Mouse (Mus musculus) cerebellum, postnatal 25 days (tissue): ENCODE data around the gene Prkg1.
"Not testable (repeated sequence)": the region's sequence is repeated elsewhere in the genome, so short reads cannot be mapped to it uniquely, and the experiment has no call there.

Experiments used
- DNase-seq, 2 experiments: peaks; one replicate each; pipeline ENCODE4 v3.0.0; 2021; ENCODE audit warnings: mixed read lengths in 2 of 2

The Prkg1 gene

DNA sequence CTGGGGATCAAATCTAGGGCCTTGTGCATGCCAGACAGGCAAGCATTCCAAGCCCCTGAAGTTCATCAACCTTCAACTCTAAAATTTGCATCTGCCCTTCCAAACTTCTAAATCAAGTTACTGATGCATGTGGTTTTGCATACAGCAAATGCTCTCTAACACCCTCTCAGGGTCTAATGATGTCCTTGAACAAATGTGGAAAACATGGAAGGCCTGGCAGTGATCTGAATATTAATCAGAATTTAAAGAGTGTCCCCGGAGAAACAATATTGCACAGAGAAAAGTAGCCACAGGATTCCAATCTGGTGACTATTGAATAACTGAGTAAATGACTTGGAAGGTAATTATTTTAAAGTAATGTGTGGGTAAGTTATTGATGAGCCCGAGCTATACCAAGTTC lies 481.2 kb downstream of the Prkg1 start:
- no peak for DNase-seq

DNA sequence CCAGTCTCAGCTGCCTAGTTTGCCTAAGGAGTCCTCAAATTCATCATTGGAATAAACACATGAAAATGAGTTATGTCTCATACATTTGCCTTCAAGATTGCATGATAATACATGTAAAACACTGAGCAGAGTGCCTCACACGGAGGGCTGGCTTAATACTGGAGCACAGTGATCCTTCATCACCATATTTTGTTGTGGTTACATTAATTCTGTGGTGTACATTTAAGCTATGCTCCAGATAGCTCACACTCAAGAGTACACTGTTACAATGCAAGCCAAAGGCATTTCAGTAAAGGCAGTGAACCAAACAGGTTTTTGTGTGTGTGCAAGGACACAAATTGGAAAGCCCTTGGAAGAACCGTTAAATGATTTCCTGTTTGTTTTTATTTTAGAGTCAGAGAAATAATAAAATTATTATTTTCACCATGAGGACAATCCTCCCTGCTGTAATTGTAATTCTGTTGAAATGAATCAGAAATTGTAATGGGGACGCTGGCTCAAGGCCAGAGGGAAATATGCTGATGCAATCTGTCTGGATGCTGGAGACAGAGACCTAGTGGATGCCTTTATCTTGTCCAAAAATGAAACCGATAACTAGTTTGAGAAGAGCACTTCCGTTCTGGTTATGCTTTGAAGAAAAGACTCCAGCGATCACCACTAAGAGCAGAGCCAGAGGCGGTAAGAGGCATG lies 484.9 kb downstream of the Prkg1 start:
- DNase-seq, result peak; percentile 15 to 57

DNA sequence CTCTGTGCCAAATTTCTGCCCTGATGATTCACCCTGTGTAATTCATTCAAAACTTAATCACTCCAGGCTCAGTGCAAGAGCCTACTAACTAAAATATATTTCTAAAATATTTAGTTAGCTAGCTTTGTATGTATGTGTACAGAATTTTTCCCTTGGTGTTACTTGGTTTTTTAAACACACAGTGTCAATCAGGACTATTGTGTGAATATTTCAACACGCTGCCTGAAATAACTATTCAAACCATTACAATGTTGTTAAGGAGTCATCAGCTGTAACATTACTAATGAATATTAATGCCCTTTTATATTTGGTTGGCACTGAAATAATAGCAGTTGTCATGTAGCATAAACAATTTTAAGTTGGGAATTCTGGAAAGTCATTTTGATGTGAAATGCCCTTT lies 502.4 kb downstream of the Prkg1 start:
- DNase-seq, result no peak

DNA sequence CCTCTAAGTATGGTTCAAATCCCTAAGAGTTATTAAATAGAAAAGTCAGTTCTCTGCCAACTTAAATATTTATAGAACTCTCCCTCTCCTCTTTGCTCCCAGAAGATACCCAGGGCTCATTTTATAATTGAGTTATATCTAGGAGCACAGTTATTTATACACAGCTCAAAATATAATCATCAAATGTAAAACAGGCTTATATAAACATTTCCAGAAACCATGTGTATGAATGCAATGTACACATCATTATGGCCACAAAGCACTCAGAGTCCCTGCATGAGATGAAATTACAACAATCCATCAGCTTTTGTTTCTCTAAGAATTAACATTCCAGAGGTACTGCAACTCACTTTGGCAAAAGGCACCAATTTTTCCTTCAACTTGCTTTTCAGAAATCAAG lies 504.3 kb downstream of the Prkg1 start:
- DNase-seq, result no peak

- no peak for DNase-seq
Measured at GRCm38 (mm10) chr19:31255780-31256179, 509.1 kb downstream of the Prkg1 start.

DNA sequence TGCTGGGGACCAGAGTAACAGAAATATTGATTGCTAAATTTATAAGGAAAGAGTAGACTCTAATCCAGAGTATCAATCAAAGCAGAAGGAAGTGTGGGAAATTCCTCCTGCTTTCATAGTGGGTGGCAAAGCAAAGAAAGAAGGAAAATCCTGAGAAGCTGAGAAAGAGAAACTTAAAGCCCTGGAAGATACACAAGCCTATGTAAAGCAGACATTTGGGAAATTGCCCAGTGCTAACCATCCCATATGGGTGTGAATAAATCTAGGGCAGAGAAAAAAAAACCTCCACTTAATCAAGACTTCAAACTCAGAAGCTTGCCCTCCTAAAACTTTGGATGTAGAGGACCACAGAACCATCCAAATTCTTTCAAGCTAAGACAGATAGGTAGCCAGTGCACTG lies 532.4 kb downstream of the Prkg1 start:
- DNase-seq, result no peak

DNA sequence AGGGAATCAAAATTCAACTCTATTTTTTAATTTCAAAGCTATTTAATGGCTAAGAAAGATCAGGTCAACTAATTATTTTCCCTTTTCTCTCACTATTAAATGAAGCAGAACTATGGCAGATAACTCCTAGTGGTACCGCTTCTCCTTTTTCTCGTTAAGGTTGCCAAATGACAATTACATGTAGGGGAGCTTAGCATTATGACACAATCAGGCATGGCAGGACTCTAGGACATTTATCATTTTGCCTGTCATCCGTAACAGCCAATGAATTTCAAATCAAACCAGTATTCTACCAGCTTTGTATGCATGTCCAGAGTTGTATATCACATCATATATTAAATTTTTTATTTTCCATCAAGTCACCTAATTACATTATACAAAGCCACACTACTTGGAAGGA lies 536.4 kb downstream of the Prkg1 start:
- DNase-seq, result no peak

DNA sequence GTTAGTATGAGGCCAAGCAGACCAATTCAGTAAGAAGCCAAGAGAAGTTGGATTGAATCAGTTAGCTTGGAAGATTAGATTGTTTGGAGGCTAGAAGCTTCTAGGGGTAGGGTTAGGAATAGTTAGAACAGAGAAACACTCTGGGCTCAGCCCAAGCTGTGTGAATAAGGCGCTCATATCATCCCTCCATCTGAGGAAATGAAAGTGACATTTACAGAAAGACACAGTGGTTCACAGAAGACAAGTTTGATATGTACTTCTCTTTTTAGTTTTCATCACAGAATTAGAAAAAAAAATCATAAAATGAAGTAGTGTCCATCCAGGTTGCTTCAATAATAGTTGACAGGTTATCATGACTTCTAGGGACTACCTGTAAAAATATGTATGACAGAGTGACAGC lies 541.4 kb downstream of the Prkg1 start:
- DNase-seq, result no peak

GRCm38 (mm10) chr19:31219261-31219660 lies 545.6 kb downstream of the Prkg1 start:
- DNase-seq, result not testable (repeated sequence)

DNA sequence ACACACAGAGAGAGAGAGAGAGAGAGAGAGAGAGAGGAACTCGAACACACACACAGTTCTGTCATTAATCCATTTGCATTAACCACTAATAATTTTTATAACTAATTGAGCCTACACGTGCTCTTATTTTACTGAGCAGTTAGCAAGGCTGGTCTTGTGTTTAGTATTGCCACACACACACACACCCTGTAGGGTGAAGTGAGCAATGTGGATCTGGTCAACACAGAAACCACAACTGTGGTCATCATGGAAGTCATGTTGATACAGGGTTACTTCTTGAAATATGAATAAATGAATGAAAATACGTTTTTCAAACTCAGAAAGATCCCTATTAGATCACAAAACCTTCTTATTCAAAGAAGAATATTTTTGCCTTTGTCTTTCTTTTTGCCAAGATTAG lies 554.0 kb downstream of the Prkg1 start:
- DNase-seq, result no peak

DNA sequence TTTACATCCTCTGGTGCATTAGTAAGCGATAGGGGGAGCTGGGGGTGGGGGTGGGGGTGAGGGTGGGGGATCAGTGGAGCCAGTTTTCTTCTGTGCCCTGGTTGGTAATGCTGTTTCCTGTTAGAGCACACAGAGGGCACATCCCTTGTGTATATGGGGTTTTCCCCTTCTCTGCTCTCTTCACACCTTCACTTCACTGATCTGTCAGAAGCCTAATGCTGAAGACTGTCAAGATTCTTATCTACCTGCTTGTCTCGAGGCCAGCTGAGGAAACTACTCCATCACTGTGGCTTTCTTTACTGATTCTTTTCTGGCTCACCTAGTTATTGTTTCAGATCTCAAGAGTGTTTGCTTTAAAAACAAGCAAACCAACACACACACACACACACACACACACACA lies 554.4 kb downstream of the Prkg1 start:
- no peak for DNase-seq

DNA sequence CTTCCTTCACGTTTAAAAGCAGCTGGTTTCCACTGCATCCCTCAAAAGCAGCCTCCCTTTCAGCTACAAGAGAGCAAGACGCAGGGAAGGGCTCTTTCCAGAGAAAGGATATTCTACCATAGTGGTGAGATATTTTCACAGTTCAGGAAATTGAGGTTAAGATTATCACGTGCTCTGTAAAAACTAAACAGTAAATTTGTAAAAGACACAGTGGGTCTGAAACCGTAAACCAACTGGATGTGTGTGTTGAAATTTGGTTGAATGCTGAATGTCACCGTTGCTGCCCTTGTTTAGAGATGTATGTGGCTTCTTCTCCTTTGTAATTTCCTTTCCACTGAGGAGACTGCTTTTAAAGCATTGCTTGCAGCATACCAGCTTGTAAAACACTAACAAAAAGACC lies 565.2 kb downstream of the Prkg1 start:
- no peak for DNase-seq

GRCm38 (mm10) chr19:31198461-31198860 lies 566.4 kb downstream of the Prkg1 start:
- no peak for DNase-seq

- DNase-seq, result no peak
Measured at GRCm38 (mm10) chr19:31197076-31197475, 567.8 kb downstream of the Prkg1 start.

GRCm38 (mm10) chr19:31188559-31189218 lies 576.1 kb downstream of the Prkg1 start:
- no peak for DNase-seq

DNA sequence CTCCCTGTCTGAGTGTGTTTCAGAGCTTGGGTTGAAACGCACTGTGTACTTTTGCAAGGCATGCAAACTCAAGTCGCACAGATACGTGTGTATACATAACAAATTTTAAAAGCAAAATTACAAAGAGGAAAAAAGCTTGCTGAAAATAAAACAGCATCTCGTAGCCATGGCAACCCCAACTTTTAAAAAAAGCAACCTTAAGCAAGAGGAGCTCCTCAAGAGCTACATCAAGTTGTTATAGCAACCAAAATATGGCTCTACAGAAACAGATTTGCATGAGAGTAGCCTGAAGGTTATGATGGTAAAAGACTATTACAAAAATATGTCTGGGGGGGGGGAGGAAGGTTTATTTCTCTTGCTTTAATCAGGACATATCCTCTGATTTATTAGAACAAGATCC lies 584.1 kb downstream of the Prkg1 start:
- DNase-seq, result no peak

DNA sequence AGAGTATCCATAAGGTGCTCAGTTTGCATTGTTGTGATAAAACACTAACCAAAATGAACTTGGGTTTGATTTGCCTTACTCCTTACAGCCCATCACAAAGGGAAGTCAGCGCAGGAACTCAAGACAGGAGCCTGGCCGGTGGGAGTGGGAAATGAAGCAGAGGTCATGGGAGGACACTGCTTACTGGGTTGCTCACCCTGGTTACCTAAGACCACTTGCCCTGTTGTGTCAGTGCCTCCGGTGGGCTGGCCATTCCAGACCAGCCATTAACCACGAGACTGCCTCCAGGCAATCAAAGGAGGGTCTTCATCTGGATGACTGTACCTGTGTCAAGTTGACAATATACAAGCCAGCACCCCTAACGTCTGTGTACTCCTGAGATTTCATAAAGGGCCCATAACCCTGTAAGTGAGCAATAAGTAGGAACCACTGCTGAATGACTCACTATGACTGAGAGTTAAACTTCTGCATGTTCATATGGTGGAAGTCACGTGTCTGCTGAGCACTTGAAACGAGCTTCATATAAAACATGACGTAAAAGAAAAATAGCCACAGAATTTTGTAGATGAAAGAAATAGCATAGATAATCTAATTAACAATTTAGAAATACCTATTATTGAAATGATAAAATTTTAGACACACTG lies 587.4 kb downstream of the Prkg1 start:
- no peak for DNase-seq

DNA sequence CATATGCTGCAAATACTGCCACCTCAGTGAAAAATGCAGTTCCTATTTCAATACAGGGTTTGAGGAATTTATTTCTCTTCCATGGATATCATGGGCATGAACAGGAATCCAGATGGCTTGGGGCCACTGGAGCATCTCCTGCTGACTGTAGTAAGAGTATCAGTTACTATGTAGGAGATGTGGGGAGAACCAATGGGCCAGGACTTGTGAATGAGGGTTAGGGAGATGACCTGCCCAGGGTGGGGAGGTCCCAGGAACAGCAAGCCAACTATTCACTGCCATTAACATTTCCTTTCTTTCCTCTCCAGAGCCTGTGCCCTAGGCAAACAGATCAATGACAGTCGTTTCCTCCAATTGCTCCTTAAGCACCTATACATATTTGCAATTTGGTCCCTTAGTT lies 593.8 kb downstream of the Prkg1 start:
- no peak for DNase-seq

GRCm38 (mm10) chr19:31158944-31159460 lies 605.8 kb downstream of the Prkg1 start:
- DNase-seq, result no peak

GRCm38 (mm10) chr19:31153399-31153798 lies 611.4 kb downstream of the Prkg1 start:
- DNase-seq, result no peak

DNA sequence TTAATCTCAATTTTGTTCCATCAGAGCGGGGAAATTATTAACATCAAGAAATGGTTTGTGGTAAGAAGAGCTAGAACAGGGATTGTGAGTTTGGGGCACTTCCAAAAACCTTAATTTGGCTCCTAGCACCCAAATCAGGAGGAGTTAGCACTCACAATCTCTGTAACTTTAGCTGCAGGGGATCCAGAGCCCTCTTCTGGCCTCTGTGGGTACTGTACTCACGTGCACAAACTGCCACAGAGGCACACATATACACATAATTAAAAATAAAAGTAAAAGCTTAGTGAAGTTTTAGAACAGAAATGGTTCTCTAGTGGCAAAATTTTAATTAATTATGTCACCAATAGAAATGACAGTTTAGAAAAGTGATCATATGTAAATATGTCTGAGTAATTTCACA lies 614.9 kb downstream of the Prkg1 start:
- DNase-seq, result no peak

GRCm38 (mm10) chr19:31147457-31147856 lies 617.4 kb downstream of the Prkg1 start:
- DNase-seq, result no peak

GRCm38 (mm10) chr19:31146156-31146555 lies 618.7 kb downstream of the Prkg1 start:
- no peak for DNase-seq

GRCm38 (mm10) chr19:31141905-31142304 lies 622.9 kb downstream of the Prkg1 start:
- no peak for DNase-seq
